Mouse (Mus musculus) limb, embryonic 12.5 days (tissue): ENCODE results near the gene Pheta1. TPM values are rescaled to one million over a fixed set of nuclear protein-coding genes. Genes with fewer than 3 reads are reported as not detected.

Experiments
- ATAC-seq: fragments of 200-750 bp; cut with Nextera tagmentation; 2 replicates; pipeline ENCODE4 v1.8.0; 2017; ENCODE audit warnings: low read depth, moderate TSS enrichment; ENCODE audit not compliant: insufficient number of reproducible peaks, insufficient read depth, low FRiP score, low TSS enrichment
- H3K27ac ChIP-seq: fragments of 300-500 bp; sonication (generic); 2 replicates; pipeline ENCODE4 v1.5.1; 2016; ENCODE audit warnings: mild to moderate bottlenecking, moderate library complexity
- H3K27me3 ChIP-seq: fragments of 300-500 bp; sonication (generic); 2 replicates; pipeline ENCODE4 v1.6.1; 2016; ENCODE audit warnings: mild to moderate bottlenecking, moderate library complexity
- H3K36me3 ChIP-seq: fragments of 300-500 bp; sonication (generic); 2 replicates; pipeline ENCODE4 v1.6.1; 2016; ENCODE audit warnings: mild to moderate bottlenecking, moderate library complexity
- H3K4me1 ChIP-seq: fragments of 300-500 bp; sonication (generic); replicated peaks from 2 replicates; pipeline ENCODE4 v1.6.1; 2016
- H3K4me2 ChIP-seq: fragments of 300-500 bp; sonication (generic); 2 replicates; pipeline ENCODE4 v1.6.1; 2016; ENCODE audit warnings: mild to moderate bottlenecking, moderate library complexity
- H3K4me3 ChIP-seq: fragments of 300-500 bp; sonication (generic); replicated peaks from 2 replicates; pipeline ENCODE4 v1.5.1; 2016; ENCODE audit warnings: mild to moderate bottlenecking
- H3K9ac ChIP-seq: fragments of 300-500 bp; sonication (generic); replicated peaks from 2 replicates; pipeline ENCODE4 v1.6.1; 2016; ENCODE audit warnings: mild to moderate bottlenecking, moderate library complexity
- H3K9me3 ChIP-seq: fragments of 300-500 bp; sonication (generic); 2 replicates; pipeline ENCODE4 v1.6.1; 2016; ENCODE audit warnings: mild to moderate bottlenecking, moderate library complexity
- WGBS: fragments of 180-500 bp; shearing (Covaris S2); methylation state at CpG from one replicate; pipeline ENCODE4 v1.1.7; 2016; 5-methylcytosine and 5-hydroxymethylcytosine counted together
- polyA plus RNA-seq: library from polyadenylated mRNA; unstranded; fragments of >200 nt; fragmentation: Nextera tagmentation; extraction: Ambion mirVana; gene quantifications from 2 replicates; pipeline ENCODE4 v1.2.1, GENCODE M21; 2016

The Pheta1 gene
- polyA plus RNA-seq, 1 experiment from 2014 or later: 54.6 TPM

- 0 out of 2 replicates have a peak, but pooled peaks cover 10% of the 10 kb centered on the region for H3K27me3 ChIP-seq
- no peaks in the 10 kb centered on the region for H3K4me1 ChIP-seq
- H3K9ac ChIP-seq: no peak overlapping the region
- H3K27ac ChIP-seq: no peak overlapping the region
- no peaks in the 10 kb centered on the region for H3K9me3 ChIP-seq
- 86% methylated on average over 13 of the region's 13 CpGs for WGBS
- no peak overlapping the region for H3K4me2 ChIP-seq
- peaks cover 4% of the 10 kb centered on the region for H3K36me3 ChIP-seq
- H3K4me3 ChIP-seq: no peak overlapping the region
- no peak for ATAC-seq
Observed at GRCm38 (mm10) chr5:121871515-121872030, 22.8 kb downstream of the Pheta1 start.

GRCm38 (mm10) chr5:121872158-121872557, 23.4 kb downstream of the Pheta1 start:
- no peak overlapping the region for H3K4me2 ChIP-seq
- no peak for ATAC-seq
- 12% methylated on average over 4 of the region's 4 CpGs for WGBS
- peaks cover 4% of the 10 kb centered on the region for H3K36me3 ChIP-seq
- no peaks in the 10 kb centered on the region for H3K9me3 ChIP-seq
- H3K9ac ChIP-seq: no peak overlapping the region
- no peak overlapping the region for H3K27ac ChIP-seq
- 0 out of 2 replicates have a peak, but pooled peaks cover 10% of the 10 kb centered on the region for H3K27me3 ChIP-seq
- no peak overlapping the region for H3K4me3 ChIP-seq
- H3K4me1 ChIP-seq: no peaks in the 10 kb centered on the region

- peaks cover 4% of the 10 kb centered on the region for H3K36me3 ChIP-seq
- no peak overlapping the region for H3K4me3 ChIP-seq
- no peak overlapping the region for H3K9ac ChIP-seq
- ATAC-seq: no peak
- H3K4me1 ChIP-seq: peaks cover 3% of the 10 kb centered on the region; the same call in 1 of the 2 replicates
- no peak overlapping the region for H3K4me2 ChIP-seq
- H3K9me3 ChIP-seq: no peaks in the 10 kb centered on the region
- no peak overlapping the region for H3K27ac ChIP-seq
- WGBS: 85% methylated on average over 12 of the region's 12 CpGs
- H3K27me3 ChIP-seq: 0 out of 2 replicates have a peak, but pooled peaks cover 10% of the 10 kb centered on the region
Observed at GRCm38 (mm10) chr5:121875041-121875440, 26.3 kb downstream of the Pheta1 start.

DNA sequence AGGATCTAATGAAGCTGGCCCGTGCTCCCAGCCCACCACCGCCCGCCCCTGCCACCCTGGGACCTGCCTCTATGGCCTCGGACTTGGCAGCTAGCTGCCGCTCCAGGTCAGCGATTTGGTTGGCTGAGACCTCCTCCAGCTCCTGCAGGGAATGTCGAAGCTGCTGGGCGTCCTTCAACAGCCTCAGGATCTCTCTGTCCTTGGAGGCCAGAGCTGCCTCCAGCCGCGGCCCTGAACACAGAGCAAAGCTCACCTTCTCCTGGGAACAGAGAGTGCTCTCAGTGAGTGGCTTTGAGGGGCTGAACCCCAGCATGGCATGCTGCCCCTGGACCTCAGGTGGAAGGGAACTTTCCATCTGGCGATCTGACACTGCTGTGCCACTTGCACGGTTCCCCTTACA, 28.1 kb downstream of the Pheta1 start:
- Histone ChIP-seq H3K9me3 (no peaks in the 10 kb centered on the region), H3K4me3 (no peak overlapping the region), H3K27me3 (0 out of 2 replicates have a peak, but pooled peaks cover 10% of the 10 kb centered on the region), H3K9ac (no peak overlapping the region), H3K36me3 (peaks cover 4% of the 10 kb centered on the region), H3K4me2 (no peak overlapping the region), H3K27ac (no peak overlapping the region), H3K4me1 (peaks cover 3% of the 10 kb centered on the region; the same call in 1 of the 2 replicates)
- 87% methylated on average over 12 of the region's 12 CpGs for WGBS
- ATAC-seq: no peak

DNA sequence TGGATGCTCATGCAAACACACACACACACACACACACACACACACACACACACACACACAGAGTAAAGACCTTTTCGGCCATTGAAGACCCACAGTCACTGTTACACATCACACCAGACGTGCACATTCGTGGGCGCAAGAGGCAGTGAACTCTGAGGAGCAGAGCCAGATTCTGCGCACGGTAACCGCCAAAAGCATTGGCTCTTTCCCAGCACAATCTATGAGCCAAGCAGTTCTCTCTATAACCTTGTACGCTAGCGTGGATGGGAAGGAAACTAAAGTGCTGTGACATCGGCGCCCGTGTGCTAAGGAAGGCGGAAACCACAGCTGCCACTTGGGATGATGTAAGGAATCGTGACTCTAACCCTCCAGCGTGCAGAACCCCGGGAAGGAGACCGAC, 29.9 kb downstream of the Pheta1 start:
- no peak overlapping the region for H3K4me2 ChIP-seq
- WGBS: 85% methylated on average over 17 of the region's 17 CpGs
- no peak overlapping the region for H3K9ac ChIP-seq
- no peak overlapping the region for H3K4me3 ChIP-seq
- peaks cover 4% of the 10 kb centered on the region for H3K36me3 ChIP-seq
- peaks cover 5% of the 10 kb centered on the region; the same call in 1 of the 2 replicates for H3K4me1 ChIP-seq
- no peak for ATAC-seq
- H3K27ac ChIP-seq: no peak overlapping the region
- H3K9me3 ChIP-seq: no peaks in the 10 kb centered on the region
- H3K27me3 ChIP-seq: 0 out of 2 replicates have a peak, but pooled peaks cover 4% of the 10 kb centered on the region

DNA sequence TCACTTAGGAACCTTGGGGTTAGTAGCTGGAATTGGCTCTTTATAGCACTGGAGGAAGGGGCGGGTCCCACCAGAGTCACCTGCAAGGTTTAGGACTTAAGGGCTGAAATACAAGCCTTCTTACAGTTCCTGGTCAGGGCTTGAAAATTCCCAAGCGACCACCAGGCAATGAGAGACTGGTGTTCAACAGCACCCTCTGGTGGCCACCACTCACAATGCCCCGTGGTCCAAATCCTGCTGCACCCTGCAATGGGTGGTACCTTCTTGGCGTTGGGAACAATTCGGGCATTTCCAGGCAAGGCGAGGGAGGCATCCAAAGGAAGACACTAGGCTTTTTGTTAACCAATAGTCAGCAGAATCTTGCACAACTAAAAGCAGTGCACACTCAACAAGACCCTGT, 30.4 kb downstream of the Pheta1 start:
- no peak overlapping the region for H3K9ac ChIP-seq
- no peak for ATAC-seq
- H3K36me3 ChIP-seq: peaks cover 4% of the 10 kb centered on the region
- H3K27me3 ChIP-seq: no peaks in the 10 kb centered on the region
- H3K4me1 ChIP-seq: peaks cover 8% of the 10 kb centered on the region; the same call in 1 of the 2 replicates
- WGBS: 53% methylated on average over 6 of the region's 6 CpGs
- no peak overlapping the region for H3K27ac ChIP-seq
- H3K9me3 ChIP-seq: no peaks in the 10 kb centered on the region
- H3K4me3 ChIP-seq: no peak overlapping the region
- no peak overlapping the region for H3K4me2 ChIP-seq

DNA sequence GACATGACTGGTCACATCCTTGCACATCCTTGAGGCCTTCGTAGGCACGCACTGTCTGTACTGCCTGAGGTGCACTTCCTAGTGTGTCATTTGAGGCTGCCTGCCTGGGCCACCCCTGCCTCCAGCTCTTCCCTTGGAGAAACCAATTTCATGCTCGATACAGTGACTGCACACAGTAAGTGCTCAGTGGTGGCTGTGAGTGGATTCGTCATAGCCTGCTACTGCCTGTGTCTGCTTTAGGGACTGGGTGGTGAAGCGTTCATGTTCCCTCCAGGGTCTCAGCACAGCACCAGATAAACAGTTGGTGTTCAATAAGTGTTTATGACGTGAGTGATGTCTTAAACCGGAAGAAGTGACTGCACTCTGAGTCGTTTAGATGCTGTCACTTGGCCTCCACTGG, 34.6 kb downstream of the Pheta1 start:
- H3K9me3 ChIP-seq: peaks cover 17% of the 10 kb centered on the region; the same call in 1 of the 2 replicates
- WGBS: 72% methylated on average over 8 of the region's 8 CpGs
- H3K27ac ChIP-seq: no peak overlapping the region
- H3K4me2 ChIP-seq: no peak overlapping the region
- ATAC-seq: no peak
- peaks cover 8% of the 10 kb centered on the region; the same call in 1 of the 2 replicates for H3K4me1 ChIP-seq
- no peaks in the 10 kb centered on the region for H3K27me3 ChIP-seq
- no peak overlapping the region for H3K9ac ChIP-seq
- 0 out of 2 replicates have a peak, but pooled peaks cover 2% of the 10 kb centered on the region for H3K36me3 ChIP-seq
- no peak overlapping the region for H3K4me3 ChIP-seq

DNA sequence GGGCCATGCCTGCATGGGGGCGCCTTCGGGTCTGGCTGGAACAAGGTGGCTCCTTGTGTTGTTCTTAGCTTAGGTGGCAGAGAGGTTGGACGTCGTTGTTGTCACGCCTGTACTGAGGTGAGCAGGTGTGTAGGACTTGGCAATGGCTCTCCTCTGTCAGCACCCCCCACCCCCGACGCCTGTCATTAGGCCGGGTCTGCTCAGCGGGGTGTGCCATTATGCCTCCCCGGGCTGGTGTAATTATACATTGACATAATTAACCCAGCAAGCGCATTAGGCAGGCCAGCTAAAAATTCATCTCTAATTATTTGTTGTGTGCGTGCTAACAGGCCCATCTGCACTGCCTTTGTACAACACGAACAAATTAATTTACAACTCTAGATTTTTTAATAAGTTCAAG, 40.6 kb downstream of the Pheta1 start:
- 20% methylated on average over 13 of the region's 13 CpGs for WGBS
- peaks cover 11% of the 10 kb centered on the region for H3K4me1 ChIP-seq
- H3K27ac ChIP-seq: no peak overlapping the region
- 0 out of 2 replicates have a peak, but pooled peaks cover 2% of the 10 kb centered on the region for H3K36me3 ChIP-seq
- peaks cover 17% of the 10 kb centered on the region; the same call in 1 of the 2 replicates for H3K9me3 ChIP-seq
- H3K27me3 ChIP-seq: peaks cover 10% of the 10 kb centered on the region; the same call in 1 of the 2 replicates
- H3K4me2 ChIP-seq: no peak overlapping the region
- no peak overlapping the region for H3K9ac ChIP-seq
- no peak for ATAC-seq
- no peak overlapping the region for H3K4me3 ChIP-seq

DNA sequence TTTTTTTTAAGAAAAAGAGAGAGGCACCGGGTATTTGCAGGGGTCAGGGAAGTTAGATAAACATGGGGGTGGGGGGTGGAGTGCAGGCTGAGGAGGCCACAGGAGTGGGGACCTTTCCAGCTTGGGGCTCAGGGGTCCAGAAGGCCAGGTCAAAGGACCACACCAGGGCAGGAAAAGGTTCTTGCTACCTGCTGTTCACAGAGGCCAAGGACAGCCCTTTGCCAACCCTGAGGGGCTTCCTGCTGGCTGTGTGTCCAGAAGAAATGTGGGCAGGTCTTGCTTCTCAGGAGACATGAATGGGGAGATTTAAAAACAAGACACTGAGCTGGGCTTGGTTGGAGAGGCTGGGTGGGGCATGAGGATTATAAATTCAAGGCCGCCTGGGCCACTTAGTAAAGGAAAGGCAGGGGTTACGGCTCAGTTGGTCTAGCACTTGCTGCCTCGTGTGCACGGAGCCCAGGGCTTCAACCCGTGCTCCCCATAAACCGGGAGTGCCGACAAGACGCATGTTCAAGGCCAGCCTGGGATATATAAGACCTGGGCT, 41.1 kb downstream of the Pheta1 start:
- Histone ChIP-seq H3K36me3 (0 out of 2 replicates have a peak, but pooled peaks cover 2% of the 10 kb centered on the region), H3K4me2 (no peak overlapping the region), H3K27ac (peak overlapping the region; percentile 35; the same call in 1 of the 2 replicates), H3K4me1 (peaks cover 15% of the 10 kb centered on the region), H3K9ac (peak overlapping the region; percentile 37; the same call in 1 of the 2 replicates), H3K4me3 (no peak overlapping the region), H3K27me3 (peaks cover 15% of the 10 kb centered on the region; the same call in 1 of the 2 replicates), H3K9me3 (peaks cover 17% of the 10 kb centered on the region; the same call in 1 of the 2 replicates)
- no peak for ATAC-seq
- 31% methylated on average over 9 of the region's 9 CpGs for WGBS

DNA sequence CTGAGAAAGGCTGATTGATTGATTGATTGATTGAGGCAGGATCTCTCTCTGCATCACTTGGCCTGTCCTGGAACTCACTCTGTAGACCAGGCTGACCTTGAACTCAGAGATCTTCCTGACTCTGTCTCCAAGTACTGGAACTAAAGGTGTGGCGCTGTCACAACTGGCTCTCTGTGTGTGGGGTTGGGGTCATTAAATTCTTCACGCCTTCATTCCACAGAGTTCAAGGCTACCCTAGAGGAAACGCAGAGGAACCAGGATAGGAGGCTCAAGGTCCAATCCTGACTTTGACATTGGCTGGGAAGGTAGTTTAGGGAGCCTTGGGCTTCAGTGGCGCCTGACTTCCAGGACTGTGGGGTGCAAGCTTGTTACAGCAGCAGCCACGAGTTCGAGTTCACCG, 42.1 kb downstream of the Pheta1 start:
- Histone ChIP-seq H3K9me3 (peaks cover 15% of the 10 kb centered on the region; the same call in 1 of the 2 replicates), H3K9ac (no peak overlapping the region), H3K36me3 (0 out of 2 replicates have a peak, but pooled peaks cover 2% of the 10 kb centered on the region), H3K27ac (no peak overlapping the region), H3K4me2 (no peak overlapping the region), H3K4me3 (no peak overlapping the region), H3K4me1 (peaks cover 23% of the 10 kb centered on the region), H3K27me3 (peaks cover 17% of the 10 kb centered on the region; the same call in 1 of the 2 replicates)
- ATAC-seq: no peak
- 89% methylated on average over 7 of the region's 7 CpGs for WGBS

DNA sequence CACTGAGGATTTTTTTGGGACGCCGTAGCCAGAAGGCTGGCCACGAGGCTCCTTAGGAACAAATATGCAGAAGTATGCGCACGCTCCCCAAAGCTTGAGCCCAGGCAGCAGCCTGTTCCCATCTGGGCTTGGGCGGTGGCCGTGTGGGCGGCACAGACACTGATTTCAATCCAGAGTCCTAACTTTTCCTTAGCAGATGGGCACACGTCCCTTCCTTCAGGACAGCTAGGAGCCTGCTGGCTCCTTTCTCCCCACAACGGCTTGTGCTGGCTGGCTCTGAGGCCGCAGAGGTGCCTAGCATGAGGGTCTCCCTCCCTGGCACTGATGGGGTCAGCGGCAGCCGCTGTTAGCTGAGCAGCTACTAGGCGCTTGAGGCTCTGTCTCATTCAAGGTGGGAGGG, 43.5 kb downstream of the Pheta1 start:
- no peak for ATAC-seq
- H3K27me3 ChIP-seq: peaks cover 22% of the 10 kb centered on the region; the same call in 1 of the 2 replicates
- no peaks in the 10 kb centered on the region for H3K36me3 ChIP-seq
- WGBS: 78% methylated on average over 14 of the region's 14 CpGs
- H3K9ac ChIP-seq: no peak overlapping the region
- H3K9me3 ChIP-seq: peaks cover 7% of the 10 kb centered on the region; the same call in 1 of the 2 replicates
- H3K4me2 ChIP-seq: no peak overlapping the region
- no peak overlapping the region for H3K4me3 ChIP-seq
- no peak overlapping the region for H3K27ac ChIP-seq
- peaks cover 23% of the 10 kb centered on the region for H3K4me1 ChIP-seq
